Comparison of ENCODE assay signal across 12 mouse cellular contexts in genomic region chr4:121004679-121005078, GRCm38 (mm10). TPM values are rescaled to one million over a fixed set of nuclear protein-coding genes. Genes with fewer than 3 reads are reported as not detected.
DNase-seq lines count a peak whose midpoint lies in the region; TF ChIP-seq lines count a peak whose summit lies in the region.
"Had no signal": no experiment of that assay in that cellular context is flagged by ENCODE, and none has a peak within 500 bp of the region (broad histone marks: within the 10 kb centered on the region; RNA-seq: fewer than 3 reads in every experiment).

No protein-coding gene starts in this region.

- peaks cover 94% of the 10 kb centered on the region for H3K79me2 ChIP-seq in macrophage (ENCODE audit: inconsistent target)

- H3K4me3 ChIP-seq in kidney, adult 2 months (ENCODE audit: insufficient read depth, low read depth, low read length) = no peak overlapping the region
- no peak overlapping the region; the same call in 1 of the 2 replicates for H3K4me3 ChIP-seq in bone marrow macrophage, adult 2 months (ENCODE audit: insufficient read depth, low read length)
- no peak overlapping the region for H3K4me3 ChIP-seq in macrophage (ENCODE audit: inconsistent target)
- H3K4me3 ChIP-seq: forebrain, embryonic 10.5 days; intestine, embryonic 15.5 days; myocyte had no signal

- no peak for TF ChIP-seq CTCF in kidney, adult 2 months (conservative IDR thresholded peaks at IDR 0.05; ENCODE audit: insufficient read depth, insufficient read length, low read depth, low read length)
- no peak for TF ChIP-seq CTCF in bone marrow macrophage, adult 2 months (IDR thresholded peaks at IDR 0.05; ENCODE audit: low read depth, low read length)

- no peaks in the 10 kb centered on the region for H3K36me3 ChIP-seq in kidney, adult 2 months (ENCODE audit: control insufficient read depth, insufficient read depth, low read length)
- no peaks in the 10 kb centered on the region for H3K36me3 ChIP-seq in macrophage (ENCODE audit: inconsistent target)
- H3K36me3 ChIP-seq: forebrain, embryonic 10.5 days; intestine, embryonic 15.5 days had no signal

- H3K4me1 ChIP-seq in kidney, adult 2 months (ENCODE audit: control insufficient read depth, insufficient read depth, low read length) = peaks cover 19% of the 10 kb centered on the region
- H3K4me1 ChIP-seq in bone marrow macrophage, adult 2 months (ENCODE audit: control insufficient read depth, insufficient read depth, low read length) = peaks cover 87% of the 10 kb centered on the region

- peak; percentile 20 for DNase-seq in kidney, adult 2 months
- no peak for DNase-seq in kidney, adult 9 months
- peak; percentile 51 for DNase-seq in CD4-positive helper T cell, adult 2 months (ENCODE audit: low read depth, low spot score)
- no peak for DNase-seq in lung, postnatal 14 days
- no peak for DNase-seq in gastrocnemius, postnatal 10 days
- DNase-seq: cerebellum, adult 18-20 months had no signal

- H3K27me3 ChIP-seq in kidney, adult 2 months (replicated peaks; ENCODE audit: control insufficient read depth, insufficient read depth, low read length) = no peaks in the 10 kb centered on the region
- H3K27me3 ChIP-seq: intestine, embryonic 15.5 days had no signal

- 50% methylated on average over 4 of the region's 4 CpGs for WGBS in kidney, adult 2 months
- WGBS in macrophage (ENCODE audit: missing documents) = 8% methylated on average over 4 of the region's 4 CpGs

- TF ChIP-seq POLR2A in kidney, adult 2 months (IDR thresholded peaks at IDR 0.05; ENCODE audit: low read depth, low read length) = no peak
- TF ChIP-seq POLR2A in bone marrow macrophage, adult 2 months (IDR thresholded peaks at IDR 0.05; ENCODE audit: borderline replicate concordance, low read depth, low read length) = no peak

- peak overlapping the region; percentile 12 for H3K27ac ChIP-seq in kidney, adult 2 months (ENCODE audit: insufficient read depth, low read depth, low read length)
- peak overlapping the region; percentile 77 for H3K27ac ChIP-seq in bone marrow macrophage, adult 2 months (ENCODE audit: insufficient read depth, low read depth, low read length)
- H3K27ac ChIP-seq in macrophage = peak overlapping the region; percentile 67
- H3K27ac ChIP-seq: forebrain, embryonic 10.5 days; intestine, embryonic 15.5 days; liver, embryonic 14.5 days had no signal

RNA-seq across cellular contexts. Expression of gene Smap2, which starts 12.4 kb away (rescaled TPM):
- 20.5 and 27.3 TPM in 2 replicates for polyA plus RNA-seq in kidney, adult 2 months (2012; rRNA removed)
- 137 and 139 TPM in 2 replicates for polyA plus RNA-seq in bone marrow macrophage, adult 2 months (2012; ENCODE audit: insufficient read depth, insufficient read length, missing spikeins)
- 100 to 1,000 TPM in 3 of 26 experiments, 10 to 100 TPM in 23; 27.4 to 135 (median 65.5) TPM for total RNA-seq in macrophage (2018; cell fraction: chromatin; rRNA removed)
- total RNA-seq in macrophage (2018; cell fraction: cytosol; rRNA removed) = 100 to 1,000 TPM in 10 of 26 experiments, 10 to 100 TPM in 16; 68.1 to 129 (median 92.1) TPM
- 100 to 1,000 TPM in 1 of 26 experiments, 10 to 100 TPM in 25; 49.3 to 106 (median 71.6) TPM for total RNA-seq in macrophage (2018; cell fraction: nucleus; rRNA removed)
- 87.2 to 154 TPM (median 91.9 TPM) in 3 replicates for polyA plus RNA-seq in macrophage (2018)
- total RNA-seq in gastrocnemius, postnatal 10 days (2021) = 10 to 100 TPM; 17.6 to 20.4 TPM

RNA-seq across cellular contexts. Expression of gene Col9a2, which starts 34.5 kb away (rescaled TPM):
- polyA plus RNA-seq in kidney, adult 2 months (2012; rRNA removed) = not detected in 2 replicates
- polyA plus RNA-seq in bone marrow macrophage, adult 2 months (2012; ENCODE audit: insufficient read depth, insufficient read length, missing spikeins) = not detected in 2 replicates
- under 1 TPM in 2 of 26 experiments, not detected in 24; 0.16 to 0.35 TPM for total RNA-seq in macrophage (2018; cell fraction: chromatin; rRNA removed)
- under 1 TPM in 2 of 26 experiments, not detected in 24; 0.14 to 0.17 TPM for total RNA-seq in macrophage (2018; cell fraction: cytosol; rRNA removed)
- total RNA-seq in macrophage (2018; cell fraction: nucleus; rRNA removed) = not detected
- 0.04 TPM in 1 of 3 replicates, not detected in the others for polyA plus RNA-seq in macrophage (2018)
- total RNA-seq in gastrocnemius, postnatal 10 days (2021) = 1 to 10 TPM; 1.5 to 2.1 TPM
- polyA plus RNA-seq: myocyte had no signal

RNA-seq across cellular contexts. Expression of gene Zfp69, which starts 53.2 kb away (rescaled TPM):
- polyA plus RNA-seq in kidney, adult 2 months (2012; rRNA removed) = 1.3 and 1.4 TPM in 2 replicates
- polyA plus RNA-seq in bone marrow macrophage, adult 2 months (2012; ENCODE audit: insufficient read depth, insufficient read length, missing spikeins) = 2.0 and 2.4 TPM in 2 replicates
- 10 to 100 TPM in 2 of 26 experiments, 1 to 10 TPM in 23, under 1 TPM in 1; 0.50 to 18.3 (median 3.5) TPM for total RNA-seq in macrophage (2018; cell fraction: chromatin; rRNA removed)
- total RNA-seq in macrophage (2018; cell fraction: cytosol; rRNA removed) = under 1 TPM in 25 of 26 experiments, not detected in 1; 0.10 to 0.90 (median 0.40) TPM
- 1 to 10 TPM in 24 of 26 experiments, under 1 TPM in 2; 0.32 to 9.3 (median 2.2) TPM for total RNA-seq in macrophage (2018; cell fraction: nucleus; rRNA removed)
- polyA plus RNA-seq in macrophage (2018) = 0.46 to 0.93 TPM (median 0.59 TPM) in 3 replicates
- 1 to 10 TPM; 2.0 to 2.7 TPM for total RNA-seq in gastrocnemius, postnatal 10 days (2021)

Comparison
In these comparisons a context has a peak if more than half of its experiments do, and no peak if none do; other contexts are left out.
1. DNase-seq: peak in kidney, adult 2 months (single experiment) and CD4-positive helper T cell, adult 2 months (single experiment); none in kidney, adult 9 months (single experiment), lung, postnatal 14 days (single experiment) and gastrocnemius, postnatal 10 days (single experiment).
2. H3K27ac ChIP-seq: peak in every context shown above with its lines; median percentile 77 in bone marrow macrophage, adult 2 months; 67 in macrophage; 12 in kidney, adult 2 months.